Mouse (Mus musculus): ENCODE results near the gene Zfp513.

- TF ChIP-seq CTCF (IDR thresholded peaks at IDR 0.05; ENCODE audit: extremely low read depth, insufficient read depth, low read length) (no peak), POLR2A (IDR thresholded peaks at IDR 0.05; ENCODE audit: extremely low read depth, insufficient read depth, low read length) (no peak)
These were observed 48.6 kb upstream of the Zfp513 start for GRCm38 (mm10) chr5:31250716-31251115.

Data from cortical plate, adult 2 months (tissue).